Mouse (Mus musculus) frontal cortex, adult (tissue): Measurements from ENCODE around the gene Eif3i.

ENCODE experiments used
- ATAC-seq: cut with Nextera tagmentation; 2 replicates; pipeline ENCODE4 v1.9.2; 2017; ENCODE audit warnings: mild to moderate bottlenecking, moderate library complexity, mixed read lengths; ENCODE audit not compliant: low TSS enrichment

Gene Eif3i

DNA sequence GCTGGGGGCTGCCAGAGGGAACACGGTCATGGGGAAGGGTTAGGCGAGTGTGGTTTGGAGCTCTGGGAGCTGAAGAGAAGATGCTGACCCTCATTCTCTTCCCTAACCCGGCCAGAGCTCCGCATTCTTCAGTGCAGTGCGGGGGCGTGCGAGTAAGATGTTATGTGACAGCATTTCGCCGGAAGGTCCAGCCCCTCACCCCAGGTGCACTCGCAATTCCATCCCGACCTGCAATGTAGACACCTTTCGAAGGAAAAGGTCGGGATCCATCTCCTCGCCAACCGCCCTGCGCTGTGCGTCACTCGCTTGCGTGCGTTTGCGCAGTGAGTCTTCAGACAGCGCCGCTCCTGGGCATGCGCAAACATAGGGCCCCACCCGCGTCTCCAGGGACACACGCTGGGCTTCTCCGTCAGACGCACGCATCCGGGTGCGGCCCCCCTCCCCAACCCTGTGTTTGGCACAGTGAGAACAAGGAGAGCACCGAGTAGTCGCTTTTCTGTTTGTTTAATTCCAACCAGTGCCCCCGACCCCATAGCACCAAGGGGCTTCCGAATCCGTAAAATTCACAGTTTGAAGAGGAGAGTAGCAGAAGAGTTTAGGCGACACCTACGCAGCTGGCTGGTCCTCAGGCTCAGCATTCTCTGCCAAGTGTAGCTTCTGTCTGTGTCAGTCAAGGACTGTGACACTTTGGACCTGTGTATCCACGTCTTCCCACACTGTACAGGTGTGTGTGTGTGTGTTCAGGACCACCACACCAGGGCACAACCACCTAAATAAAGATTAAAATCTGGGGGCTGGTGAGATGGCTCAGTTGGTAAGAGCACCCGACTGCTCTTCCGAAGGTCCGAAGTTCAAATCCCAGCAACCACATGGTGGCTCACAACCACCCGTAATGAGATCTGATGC, 18.6 kb upstream of the Eif3i start, which contains the start of gene Iqcc:
Gene Iqcc (minus strand): TSS at position 314 of the 906 bp plus-strand sequence.
- peak; percentile 83 for ATAC-seq

- no peak for ATAC-seq
These were observed 17.6 kb upstream of the Eif3i start for GRCm38 (mm10) chr4:129618031-129618430.

DNA sequence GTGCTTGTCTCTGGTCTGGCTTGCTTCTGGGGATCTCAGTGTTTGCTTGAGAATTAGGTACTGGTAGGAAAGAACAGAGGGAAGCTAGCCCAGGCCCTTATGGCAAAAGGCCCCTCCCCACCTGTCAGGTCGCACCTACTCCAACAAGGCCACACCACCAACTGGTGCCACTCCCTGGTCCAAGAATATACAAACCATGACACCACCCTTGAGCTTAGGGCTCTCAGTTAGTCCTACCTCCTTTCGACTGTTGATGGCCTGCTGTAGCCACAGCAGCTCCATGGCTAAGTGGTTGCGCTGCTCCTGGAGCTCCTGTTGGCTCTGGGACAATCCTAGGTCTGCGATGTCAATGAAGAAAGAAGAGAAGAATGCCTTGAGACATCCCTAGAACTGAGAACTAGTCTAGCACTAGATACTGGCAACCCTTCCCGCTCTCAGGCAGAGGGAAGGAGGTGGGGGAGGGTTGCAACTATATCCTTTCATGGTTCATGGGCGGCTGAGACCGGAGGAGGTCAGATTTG, 16.7 kb upstream of the Eif3i start:
- ATAC-seq = no peak

- ATAC-seq = no peak
These were observed 16.2 kb upstream of the Eif3i start for GRCm38 (mm10) chr4:129616631-129617030.

- ATAC-seq = peak; percentile 22; the same call in 1 of the 2 replicates
These were observed 15.4 kb upstream of the Eif3i start for GRCm38 (mm10) chr4:129615801-129616290.

DNA sequence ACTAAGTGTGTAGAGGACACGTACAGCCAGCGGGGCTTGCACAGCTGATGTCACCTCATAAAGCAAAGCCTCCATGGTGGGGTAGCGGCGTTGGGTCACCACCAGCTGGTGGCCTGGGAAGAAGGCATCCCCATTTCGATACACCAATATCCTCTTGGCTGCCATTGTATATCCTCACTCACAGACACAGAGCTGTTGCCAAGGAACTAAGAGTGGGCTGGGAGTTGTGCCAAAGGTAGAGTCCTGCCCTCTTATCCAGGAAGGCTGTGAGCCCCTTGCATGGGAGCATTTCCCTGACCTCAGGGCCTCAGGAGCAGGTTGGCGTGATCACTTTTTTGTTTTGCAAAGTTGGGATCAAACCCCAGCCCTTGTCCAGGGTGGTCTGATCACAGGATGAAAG, 13.6 kb upstream of the Eif3i start, which contains the start of gene Dcdc2b:
Gene Dcdc2b (minus strand): TSS at position 165 of the 400 bp plus-strand sequence.
- no peak for ATAC-seq

DNA sequence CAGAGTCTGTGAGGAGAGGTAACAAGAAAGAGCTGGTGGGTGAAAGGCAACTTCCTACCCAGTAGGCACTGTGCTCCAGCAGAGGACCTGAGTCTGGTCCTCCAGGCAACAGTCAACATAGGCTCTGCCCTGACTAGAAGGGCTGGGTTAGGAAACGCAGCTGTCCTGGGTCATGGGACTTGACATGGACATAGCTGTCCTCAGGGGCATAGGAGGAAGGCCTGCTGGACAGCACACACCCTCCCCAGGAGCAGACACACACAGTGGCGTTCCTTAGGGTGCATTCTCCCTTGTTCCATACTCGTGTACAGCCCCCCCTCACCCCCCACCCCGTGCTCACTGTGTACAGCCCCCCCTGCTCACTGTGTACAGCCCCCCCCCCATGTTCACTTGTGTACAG, 10.0 kb upstream of the Eif3i start:
- no peak for ATAC-seq

GRCm38 (mm10) chr4:129610026-129610425, 9.6 kb upstream of the Eif3i start:
- ATAC-seq = no peak

GRCm38 (mm10) chr4:129609139-129609631, 8.7 kb upstream of the Eif3i start:
- peak; percentile 13 for ATAC-seq

DNA sequence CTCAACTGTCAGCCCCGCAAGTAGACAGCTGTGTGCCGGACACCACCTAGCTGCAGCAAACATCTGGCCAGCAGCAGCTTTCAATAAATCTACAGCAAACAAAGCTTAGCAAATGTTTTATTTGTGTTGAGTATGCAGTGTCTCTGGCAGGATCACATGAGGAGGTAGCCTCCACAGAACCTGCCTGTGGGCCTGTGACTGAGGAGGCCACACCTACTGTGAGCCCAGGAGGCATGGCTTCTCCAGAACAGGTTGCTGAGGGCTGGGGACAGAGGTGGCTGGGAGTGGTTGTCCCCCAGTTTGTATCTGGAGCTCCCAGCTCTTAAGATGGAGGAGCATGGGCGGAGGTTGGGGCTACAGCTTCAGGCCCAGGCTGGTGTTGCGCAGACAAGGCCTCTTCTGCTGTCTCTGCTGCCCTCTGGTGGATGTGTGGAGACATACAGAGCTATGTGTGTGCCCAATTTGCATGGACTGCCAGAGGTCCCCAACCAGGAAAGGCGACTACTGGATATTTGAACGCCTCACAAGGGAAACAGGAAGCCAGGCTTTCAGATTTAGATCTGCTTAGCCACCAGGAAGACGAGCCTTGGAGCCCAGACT, 8.1 kb upstream of the Eif3i start:
- peak; percentile 83 for ATAC-seq

GRCm38 (mm10) chr4:129588865-129589264, 11.6 kb downstream of the Eif3i start:
- no peak for ATAC-seq

- ATAC-seq = no peak
These were observed 13.5 kb downstream of the Eif3i start for GRCm38 (mm10) chr4:129586943-129587342.

DNA sequence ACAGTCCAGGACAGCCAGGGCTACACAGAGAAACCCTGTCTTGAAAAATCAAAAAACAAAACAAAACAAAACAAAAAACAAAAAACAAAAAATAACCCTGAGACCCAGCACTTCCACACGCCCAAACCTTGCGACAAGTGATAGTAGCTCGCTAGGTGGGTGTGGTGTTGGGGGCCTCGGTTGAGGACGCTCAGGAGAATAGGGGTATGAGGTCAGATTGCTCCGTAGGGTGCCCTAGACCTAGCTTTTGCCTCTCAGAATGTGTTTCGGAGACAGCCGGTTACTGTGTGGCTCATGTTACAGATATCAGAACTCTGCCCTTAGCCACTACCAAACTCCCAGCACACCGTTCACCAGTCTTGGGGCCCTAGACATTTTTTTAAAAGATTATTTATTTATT, 14.7 kb downstream of the Eif3i start:
- no peak for ATAC-seq

DNA sequence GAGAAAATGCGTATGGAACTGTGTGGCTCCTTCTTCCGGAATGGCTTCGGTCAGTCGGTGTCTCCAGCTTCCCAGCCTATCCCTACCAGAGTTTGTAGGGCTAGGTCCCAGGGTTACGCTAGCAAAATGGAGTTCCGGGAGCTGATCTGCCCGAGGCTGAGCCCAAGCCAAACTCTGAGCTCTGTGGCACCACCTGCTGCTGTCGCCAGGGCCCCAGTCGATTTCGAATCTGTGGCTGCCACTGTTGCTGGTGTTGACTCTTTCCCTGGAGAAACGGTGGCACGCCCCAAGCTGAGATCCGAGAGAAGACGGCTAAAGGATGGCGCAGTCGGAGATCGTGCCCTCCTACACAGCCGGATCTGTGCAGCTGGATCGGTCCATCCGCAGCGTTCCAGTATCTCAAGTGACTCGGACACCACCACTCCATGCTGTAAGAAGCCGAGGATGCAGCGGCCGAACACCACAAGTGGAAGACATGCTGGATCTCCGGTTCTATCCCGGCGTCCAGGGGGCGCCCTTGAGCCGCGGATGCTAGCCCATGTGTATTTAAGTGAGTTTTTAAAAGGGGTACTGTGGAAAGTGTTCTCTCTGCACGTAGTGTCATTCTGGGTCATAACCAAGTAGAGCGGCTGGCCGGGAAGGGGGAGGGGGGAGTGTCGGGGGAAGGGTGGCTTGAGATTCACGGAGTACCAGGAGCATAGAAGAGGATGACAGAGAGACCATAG, 15.4 kb downstream of the Eif3i start:
- ATAC-seq = peak; percentile 80

DNA sequence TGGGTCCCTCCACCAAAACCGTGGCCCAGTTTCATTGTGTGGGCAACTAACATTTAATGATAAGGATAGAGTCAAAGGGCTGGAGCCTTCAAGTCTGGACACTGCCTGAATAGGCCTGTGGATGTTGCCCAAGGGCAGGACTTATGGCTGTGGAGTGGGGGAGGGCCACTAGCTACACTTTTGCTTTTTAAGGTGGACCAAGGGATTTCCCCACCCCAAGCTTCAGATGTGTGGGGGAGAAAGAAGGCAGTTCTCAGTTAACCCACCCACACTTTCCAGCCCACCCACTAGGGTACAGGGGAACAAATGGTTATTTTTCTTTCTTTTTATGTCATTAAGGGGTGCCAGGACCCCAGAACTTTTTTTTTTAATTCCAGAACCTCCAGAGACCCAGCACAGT, 16.1 kb downstream of the Eif3i start:
- ATAC-seq = no peak

- no peak for ATAC-seq
These were observed 18.2 kb downstream of the Eif3i start for GRCm38 (mm10) chr4:129582251-129582650.

- no peak for ATAC-seq
These were observed 20.1 kb downstream of the Eif3i start for GRCm38 (mm10) chr4:129580347-129580746.

- ATAC-seq = no peak
These were observed 22.0 kb downstream of the Eif3i start, which contains the start of gene Fam167b for GRCm38 (mm10) chr4:129578466-129578865. TSS of gene Fam167b (minus strand) at chr4:129578549.

- ATAC-seq = no peak
These were observed 22.8 kb downstream of the Eif3i start for GRCm38 (mm10) chr4:129577688-129578087.

DNA sequence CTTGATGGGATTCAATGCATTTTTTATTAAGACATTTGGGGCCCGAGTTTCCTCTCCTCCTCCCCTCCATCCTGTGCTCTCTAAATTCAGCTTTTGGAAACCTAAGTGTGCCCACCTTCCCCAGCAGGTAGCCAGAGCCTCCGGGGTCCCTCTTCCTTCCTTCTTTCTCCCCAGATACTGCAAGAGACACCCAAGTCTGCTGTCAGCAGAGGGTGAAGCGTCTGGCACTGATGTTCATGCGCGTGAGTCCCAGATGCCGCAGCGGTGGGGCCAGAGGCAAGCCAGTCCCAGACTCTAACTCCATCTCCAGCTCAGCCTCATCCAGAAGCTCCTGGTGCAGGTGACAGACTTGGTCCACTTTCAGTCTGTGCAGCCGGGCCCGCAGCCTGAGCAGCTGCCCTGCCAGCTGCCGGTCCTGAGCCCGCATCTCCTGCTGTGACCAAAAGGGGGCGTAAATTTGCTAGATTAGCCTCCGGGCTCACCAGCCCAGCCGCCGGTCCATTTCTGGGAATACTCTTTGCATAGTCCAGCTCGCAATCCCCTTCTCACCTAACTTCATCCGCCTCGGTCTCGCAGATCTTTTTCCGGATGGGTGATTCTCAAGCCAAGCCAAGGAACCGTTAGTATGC, 23.5 kb downstream of the Eif3i start:
- ATAC-seq = no peak; the same call in 1 of the 2 replicates
